Mouse (Mus musculus) neural tube, embryonic 13.5 days (tissue): ENCODE measurements at regions not wholly inside any gene's neighbourhood (a gene's known extent, or its start where the extent isn't known, plus 50 kb on each side); places are given as distances from the start of the nearest gene placed in this dataset.

Experiments used
- ATAC-seq: fragments of 200-750 bp; cut with Nextera tagmentation; 2 replicates; pipeline ENCODE4 v1.8.0; 2017; ENCODE audit warnings: low read depth, mild to moderate bottlenecking, moderate TSS enrichment, moderate library complexity
- H3K27ac ChIP-seq: fragments of 300-500 bp; sonication (generic); replicated peaks from 2 replicates; pipeline ENCODE4 v1.5.1; 2015; ENCODE audit warnings: moderate library complexity, mild to moderate bottlenecking, inconsistent platforms
- H3K27me3 ChIP-seq: fragments of 300-500 bp; sonication (generic); 2 replicates; pipeline ENCODE4 v1.6.1; 2015; ENCODE audit warnings: mild to moderate bottlenecking, inconsistent platforms
- H3K36me3 ChIP-seq: fragments of 300-500 bp; sonication (generic); 2 replicates; pipeline ENCODE4 v1.6.1; 2015; ENCODE audit warnings: mild to moderate bottlenecking, inconsistent platforms
- H3K4me1 ChIP-seq: fragments of 300-500 bp; sonication (generic); replicated peaks from 2 replicates; pipeline ENCODE4 v1.6.1; 2015; ENCODE audit warnings: inconsistent platforms
- H3K4me2 ChIP-seq: fragments of 300-500 bp; sonication (generic); 2 replicates; pipeline ENCODE4 v1.6.1; 2015; ENCODE audit warnings: inconsistent platforms, mild to moderate bottlenecking, moderate library complexity
- H3K4me3 ChIP-seq: fragments of 300-500 bp; sonication (generic); 2 replicates; pipeline ENCODE4 v1.5.1; 2015; ENCODE audit warnings: mild to moderate bottlenecking, inconsistent platforms
- H3K9ac ChIP-seq: fragments of 300-500 bp; sonication (generic); 2 replicates; pipeline ENCODE4 v1.6.1; 2015; ENCODE audit warnings: moderate library complexity, mild to moderate bottlenecking, inconsistent platforms
- H3K9me3 ChIP-seq: fragments of 300-500 bp; sonication (generic); 2 replicates; pipeline ENCODE4 v1.6.1; 2016; ENCODE audit warnings: inconsistent platforms
- WGBS: fragments of 180-500 bp; shearing (Covaris S2); methylation state at CpG from one replicate; pipeline ENCODE4 v1.1.7; 2015; 5-methylcytosine and 5-hydroxymethylcytosine counted together

GRCm38 (mm10) chr15:52599511-52599910, 1285.2 kb upstream of the Gm7489 start:
- no peak for ATAC-seq
- no peak overlapping the region for H3K4me3 ChIP-seq

GRCm38 (mm10) chr15:52599957-52600356, 1284.7 kb upstream of the Gm7489 start:
- H3K36me3 ChIP-seq, result no peaks in the 10 kb centered on the region
- H3K4me1 ChIP-seq, result no peaks in the 10 kb centered on the region
- H3K27me3 ChIP-seq, result no peaks in the 10 kb centered on the region
- H3K9ac ChIP-seq, result no peak overlapping the region
- H3K27ac ChIP-seq, result no peak overlapping the region
- no peak for ATAC-seq
- no peak overlapping the region for H3K4me2 ChIP-seq
- no peaks in the 10 kb centered on the region; the same call in 1 of the 2 replicates for H3K9me3 ChIP-seq
- H3K4me3 ChIP-seq, result no peak overlapping the region
- WGBS, result 69% methylated on average over 2 of the region's 2 CpGs

More at GRCm38 (mm10) chr15:52599511-52599910, 1285.2 kb upstream of the Gm7489 start:
- Histone ChIP-seq H3K4me2 (no peak overlapping the region), H3K27me3 (no peaks in the 10 kb centered on the region), H3K9ac (no peak overlapping the region), H3K4me1 (no peaks in the 10 kb centered on the region), H3K27ac (no peak overlapping the region), H3K36me3 (no peaks in the 10 kb centered on the region), H3K9me3 (no peaks in the 10 kb centered on the region; the same call in 1 of the 2 replicates)

- WGBS, result 94% methylated on average over 3 of the region's 3 CpGs
- ATAC-seq, result no peak
Measured at GRCm38 (mm10) chr15:52639790-52640189, 1244.9 kb upstream of the Gm7489 start.

GRCm38 (mm10) chr15:52645961-52646360, 1238.7 kb upstream of the Gm7489 start:
- no peak overlapping the region for H3K4me2 ChIP-seq
- 83% methylated on average over 2 of the region's 2 CpGs for WGBS
- no peak overlapping the region for H3K9ac ChIP-seq
- H3K36me3 ChIP-seq, result no peaks in the 10 kb centered on the region
- no peak for ATAC-seq
- H3K4me3 ChIP-seq, result no peak overlapping the region
- no peak overlapping the region for H3K27ac ChIP-seq
- H3K9me3 ChIP-seq, result no peaks in the 10 kb centered on the region
- no peaks in the 10 kb centered on the region for H3K27me3 ChIP-seq
- no peaks in the 10 kb centered on the region for H3K4me1 ChIP-seq

More at GRCm38 (mm10) chr15:52639790-52640189, 1244.9 kb upstream of the Gm7489 start:
- Histone ChIP-seq H3K4me1 (no peaks in the 10 kb centered on the region), H3K27me3 (no peaks in the 10 kb centered on the region), H3K36me3 (no peaks in the 10 kb centered on the region), H3K4me3 (no peak overlapping the region), H3K27ac (no peak overlapping the region), H3K9ac (no peak overlapping the region), H3K4me2 (no peak overlapping the region), H3K9me3 (no peaks in the 10 kb centered on the region)

DNA sequence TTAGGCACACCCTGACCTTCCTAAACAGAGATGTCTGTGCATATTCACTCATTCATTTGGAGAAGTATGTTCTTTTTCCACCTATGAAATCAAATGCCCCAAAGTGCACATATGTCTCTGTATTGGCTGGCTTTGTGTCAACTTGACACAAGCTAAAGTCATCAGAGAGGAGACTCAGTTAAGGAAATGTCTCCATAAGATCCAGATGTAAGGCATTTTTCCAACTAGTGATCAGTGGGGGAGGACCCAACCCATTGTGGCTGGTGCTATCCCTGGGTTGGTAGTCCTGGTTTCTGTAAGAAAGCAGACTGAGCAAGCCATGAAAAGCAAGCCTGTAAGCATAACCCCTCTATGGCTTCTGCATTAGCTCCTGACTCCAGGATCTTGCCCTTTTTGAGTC, 1226.8 kb upstream of the Gm7489 start:
- H3K36me3 ChIP-seq, result no peaks in the 10 kb centered on the region
- no peaks in the 10 kb centered on the region for H3K9me3 ChIP-seq
- no peaks in the 10 kb centered on the region for H3K27me3 ChIP-seq
- H3K4me1 ChIP-seq, result no peaks in the 10 kb centered on the region
- ATAC-seq, result no peak
- no peak overlapping the region for H3K27ac ChIP-seq
- no peak overlapping the region for H3K9ac ChIP-seq
- no peak overlapping the region for H3K4me3 ChIP-seq
- no peak overlapping the region for H3K4me2 ChIP-seq
